Mouse (Mus musculus) embryo, embryonic 10 days (tissue): ENCODE measurements around the gene Cracr2b.
A peak's percentile ranks its signal among the peaks of the same experiment; 100 is the strongest.

Source experiments
- DNase-seq: peaks from one replicate; pipeline ENCODE4 v3.0.0-alpha.2; 2015; ENCODE audit warnings: low spot score

The Cracr2b gene

DNA sequence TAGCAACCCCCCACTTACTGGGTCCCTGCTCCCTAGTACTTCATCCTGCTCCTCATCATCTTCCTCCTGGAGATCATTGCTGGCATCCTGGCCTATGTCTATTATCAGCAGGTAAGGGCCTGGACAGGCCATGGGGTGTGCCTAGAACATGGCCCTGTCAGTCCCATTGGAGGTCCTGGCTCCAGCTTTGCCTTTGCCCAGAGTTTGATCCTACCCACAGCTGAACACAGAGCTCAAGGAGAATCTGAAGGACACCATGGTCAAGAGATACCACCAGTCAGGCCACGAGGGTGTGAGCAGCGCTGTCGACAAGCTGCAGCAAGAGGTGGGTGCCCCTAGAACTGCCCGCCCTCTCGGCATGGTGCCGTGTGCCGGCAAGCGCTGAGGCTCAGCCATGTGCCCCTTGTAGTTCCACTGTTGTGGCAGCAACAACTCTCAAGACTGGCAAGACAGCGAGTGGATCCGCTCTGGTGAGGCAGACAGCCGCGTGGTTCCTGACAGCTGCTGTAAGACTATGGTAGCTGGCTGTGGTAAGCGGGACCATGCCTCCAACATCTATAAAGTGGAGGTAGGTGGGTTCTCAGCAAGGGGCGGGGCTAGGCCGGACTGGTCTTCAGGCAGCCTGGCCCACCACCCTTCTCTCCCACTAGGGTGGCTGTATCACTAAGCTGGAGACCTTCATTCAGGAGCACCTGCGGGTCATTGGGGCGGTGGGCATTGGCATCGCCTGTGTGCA, 9.2 kb downstream of the Cracr2b start:
- DNase-seq: no peak

DNA sequence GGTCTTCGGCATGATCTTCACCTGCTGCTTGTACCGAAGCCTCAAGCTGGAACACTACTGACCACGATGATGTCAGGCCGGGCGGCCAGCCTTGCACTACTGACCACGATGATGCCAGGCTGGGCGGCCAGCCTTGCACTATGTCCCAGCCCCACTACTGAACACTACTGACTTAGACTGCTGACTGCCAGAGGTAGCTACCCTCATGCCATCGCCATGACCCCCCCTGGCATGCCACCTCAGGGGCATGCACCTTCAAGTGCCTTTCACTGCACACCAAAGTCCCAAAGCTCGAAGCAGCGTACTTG, 9.7 kb downstream of the Cracr2b start:
- no peak for DNase-seq

DNA sequence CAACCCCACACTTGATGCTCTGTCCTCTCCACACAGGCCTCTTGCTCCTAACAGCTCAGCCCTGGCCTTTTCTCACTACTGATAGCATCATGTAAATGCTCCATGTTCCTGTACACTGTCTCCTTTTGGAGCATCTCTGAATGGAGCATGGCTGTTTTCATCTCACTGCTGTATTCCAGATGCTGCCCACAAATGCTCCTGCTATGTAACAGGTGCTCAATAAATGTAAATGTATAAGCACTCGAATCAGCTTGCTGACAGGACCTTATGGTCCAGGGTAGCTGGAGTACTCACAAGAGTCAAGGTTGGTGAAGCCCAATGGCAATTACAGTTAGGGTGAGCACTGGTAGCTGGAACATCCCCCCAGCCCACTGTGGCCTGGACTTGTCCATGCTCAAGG, 10.3 kb downstream of the Cracr2b start:
- DNase-seq: no peak

- no peak for DNase-seq
These were observed 11.3 kb downstream of the Cracr2b start for GRCm38 (mm10) chr7:141472226-141472625.

- no peak for DNase-seq
These were observed 11.9 kb downstream of the Cracr2b start for GRCm38 (mm10) chr7:141472763-141473162.

DNA sequence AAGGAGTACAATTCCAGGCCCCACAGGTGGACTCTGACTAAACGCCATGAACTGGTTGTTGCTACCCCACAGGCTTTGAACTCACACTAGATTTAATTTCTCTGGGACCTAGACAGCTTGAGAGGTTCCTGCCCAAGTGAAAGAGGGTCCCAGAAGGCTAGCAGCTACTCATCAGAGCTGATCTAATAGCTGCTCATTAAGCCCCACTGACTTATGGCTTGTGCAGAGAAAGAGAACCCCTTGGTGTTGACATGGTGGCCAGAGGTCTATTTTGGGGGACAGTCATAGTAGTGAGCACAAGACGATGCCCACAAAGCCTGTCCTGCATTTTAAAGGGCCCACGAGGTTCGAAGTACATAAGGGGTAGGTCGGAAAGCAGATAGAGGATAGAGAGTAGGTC, 13.3 kb downstream of the Cracr2b start:
- no peak for DNase-seq

DNA sequence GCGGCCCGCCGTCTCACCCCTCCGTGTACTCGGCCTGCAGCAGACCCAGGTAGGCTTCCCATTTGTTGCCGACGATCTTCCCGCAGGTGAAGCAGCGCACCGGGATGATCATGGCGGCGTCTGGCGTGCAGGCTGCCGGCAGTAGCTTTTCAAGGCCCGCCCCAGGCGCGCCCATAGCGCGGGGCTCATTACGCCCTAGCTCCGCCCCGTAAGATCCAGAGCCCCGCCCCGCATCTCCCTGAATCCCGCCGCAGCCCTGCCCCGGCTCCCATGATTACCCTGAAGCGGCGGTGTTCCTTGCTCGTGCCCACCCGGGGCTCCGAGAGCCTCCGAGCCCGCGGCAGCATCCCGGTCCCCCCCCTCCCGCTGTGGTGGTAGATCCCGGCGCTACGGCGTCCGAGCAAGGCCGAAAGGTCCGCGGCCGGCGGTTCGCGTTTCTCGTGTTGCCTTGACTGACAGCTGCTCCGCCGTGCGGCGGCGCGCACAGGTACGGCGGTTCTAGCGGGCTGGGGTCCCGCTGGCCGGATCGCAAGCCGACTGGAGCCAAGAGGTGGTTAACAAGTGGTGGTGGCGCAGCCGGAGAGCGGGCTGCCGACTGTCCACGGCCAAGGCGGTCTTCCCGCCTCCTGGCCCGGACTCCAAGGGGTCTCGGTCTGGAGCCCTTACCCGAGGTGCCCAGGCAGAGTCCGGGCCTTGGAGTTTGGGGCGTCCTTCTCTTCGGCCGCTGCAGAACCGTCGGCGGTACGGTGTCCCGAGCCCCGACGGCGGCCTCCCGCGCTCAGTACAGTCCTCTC, 14.3 kb downstream of the Cracr2b start, which contains the start of the genes Polr2l and Tspan4:
Gene Polr2l, minus strand, starts transcription at position 122 of the 794 bp plus-strand sequence.
Gene Tspan4, plus strand, starts transcription at position 230 of the 794 bp plus-strand sequence.
- DNase-seq: peak; percentile 88

DNA sequence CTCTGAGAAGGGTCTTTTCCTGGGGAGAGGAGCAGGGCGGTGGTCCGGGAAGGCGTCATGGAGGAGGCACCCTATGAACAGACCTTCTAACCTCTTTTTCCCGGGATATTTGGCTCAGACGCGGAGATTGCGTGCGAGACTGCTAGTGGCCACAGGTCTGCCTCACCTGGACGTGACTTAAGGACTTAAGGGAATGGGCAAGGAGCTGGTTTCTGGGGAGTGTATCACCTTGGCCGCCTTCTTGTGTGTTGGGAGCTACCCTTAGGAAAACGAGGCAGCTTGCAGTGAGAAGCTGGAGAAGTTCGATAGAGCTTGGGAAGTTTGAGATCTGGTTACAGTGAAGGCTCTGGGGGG, 14.9 kb downstream of the Cracr2b start:
- DNase-seq: no peak

- peak; percentile 70 for DNase-seq
These were observed 15.5 kb downstream of the Cracr2b start for GRCm38 (mm10) chr7:141476226-141476980.

DNA sequence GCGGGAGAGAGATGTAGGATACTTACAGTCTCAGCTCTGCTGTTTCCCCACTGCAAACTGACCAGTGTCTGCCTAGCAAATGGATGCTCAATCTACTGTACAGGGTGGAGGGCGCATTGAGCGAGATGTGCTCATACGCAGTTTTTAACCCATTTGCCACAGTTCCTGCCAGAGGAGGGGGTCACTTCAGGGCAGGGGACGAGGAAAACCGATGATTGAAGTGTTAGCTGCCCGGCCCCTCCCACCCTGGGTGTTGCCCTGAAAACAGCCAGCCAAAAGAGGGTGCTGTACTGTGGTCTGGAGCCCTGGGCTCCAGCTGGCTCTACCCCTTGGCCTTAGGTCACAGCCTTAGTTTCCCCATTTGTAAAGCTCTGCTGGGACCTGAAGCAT, 16.1 kb downstream of the Cracr2b start:
- no peak for DNase-seq

- no peak for DNase-seq
These were observed 16.8 kb downstream of the Cracr2b start for GRCm38 (mm10) chr7:141477578-141478269.

DNA sequence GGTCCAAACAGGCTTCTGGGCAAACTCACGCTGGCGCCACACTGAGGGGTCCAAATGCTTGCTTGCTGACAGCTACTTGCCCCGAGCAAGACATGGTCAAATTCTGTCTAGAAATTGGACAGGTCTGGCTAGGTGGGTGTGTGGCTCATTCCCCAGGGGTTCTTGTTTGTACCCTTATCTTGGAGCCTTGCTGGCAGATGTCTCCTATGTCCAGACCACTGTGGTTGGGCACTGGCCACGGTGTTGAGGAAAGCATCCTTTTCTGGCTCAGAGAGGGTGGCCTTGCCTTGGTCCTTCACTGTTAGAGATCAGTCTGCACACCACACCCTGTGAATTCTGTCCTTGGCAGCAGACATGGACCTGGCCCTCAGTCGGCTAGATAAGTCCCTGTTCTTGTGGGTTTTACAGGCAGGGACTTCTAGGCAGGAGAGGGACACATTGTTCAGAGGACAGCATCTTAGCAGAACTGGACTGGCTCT, 17.4 kb downstream of the Cracr2b start:
- no peak for DNase-seq

GRCm38 (mm10) chr7:141480842-141481497, 20.1 kb downstream of the Cracr2b start:
- DNase-seq: peak; percentile 88

GRCm38 (mm10) chr7:141481498-141482401, 20.9 kb downstream of the Cracr2b start:
- DNase-seq: peak; percentile 59

GRCm38 (mm10) chr7:141482531-141483024, 21.7 kb downstream of the Cracr2b start:
- no peak for DNase-seq

DNA sequence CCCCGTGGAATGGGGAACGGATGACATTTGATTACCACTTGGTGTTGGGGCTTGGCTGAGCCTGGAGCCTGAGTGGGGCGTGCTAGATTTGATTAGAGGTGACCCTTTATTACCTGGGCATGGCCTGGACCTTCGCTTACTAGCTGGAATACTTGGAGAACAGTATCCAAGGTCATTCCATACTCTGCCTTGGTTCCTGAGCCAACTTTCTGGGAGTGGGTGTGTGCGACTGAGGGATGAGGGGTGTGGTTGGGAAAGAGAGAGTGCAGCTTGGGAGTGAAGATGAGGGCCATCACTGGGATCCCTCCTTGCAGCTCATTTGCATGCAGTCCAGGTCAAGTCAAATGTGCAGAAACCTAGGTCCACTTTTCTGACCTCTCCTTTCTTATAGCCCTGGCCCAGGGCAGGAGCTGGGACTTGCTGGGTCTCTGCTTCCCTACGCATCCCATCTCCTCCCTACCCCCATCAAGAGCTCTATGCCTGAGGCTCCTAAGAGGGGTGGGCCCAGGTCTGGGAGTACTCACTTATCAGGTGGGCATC, 22.3 kb downstream of the Cracr2b start:
- no peak for DNase-seq

DNA sequence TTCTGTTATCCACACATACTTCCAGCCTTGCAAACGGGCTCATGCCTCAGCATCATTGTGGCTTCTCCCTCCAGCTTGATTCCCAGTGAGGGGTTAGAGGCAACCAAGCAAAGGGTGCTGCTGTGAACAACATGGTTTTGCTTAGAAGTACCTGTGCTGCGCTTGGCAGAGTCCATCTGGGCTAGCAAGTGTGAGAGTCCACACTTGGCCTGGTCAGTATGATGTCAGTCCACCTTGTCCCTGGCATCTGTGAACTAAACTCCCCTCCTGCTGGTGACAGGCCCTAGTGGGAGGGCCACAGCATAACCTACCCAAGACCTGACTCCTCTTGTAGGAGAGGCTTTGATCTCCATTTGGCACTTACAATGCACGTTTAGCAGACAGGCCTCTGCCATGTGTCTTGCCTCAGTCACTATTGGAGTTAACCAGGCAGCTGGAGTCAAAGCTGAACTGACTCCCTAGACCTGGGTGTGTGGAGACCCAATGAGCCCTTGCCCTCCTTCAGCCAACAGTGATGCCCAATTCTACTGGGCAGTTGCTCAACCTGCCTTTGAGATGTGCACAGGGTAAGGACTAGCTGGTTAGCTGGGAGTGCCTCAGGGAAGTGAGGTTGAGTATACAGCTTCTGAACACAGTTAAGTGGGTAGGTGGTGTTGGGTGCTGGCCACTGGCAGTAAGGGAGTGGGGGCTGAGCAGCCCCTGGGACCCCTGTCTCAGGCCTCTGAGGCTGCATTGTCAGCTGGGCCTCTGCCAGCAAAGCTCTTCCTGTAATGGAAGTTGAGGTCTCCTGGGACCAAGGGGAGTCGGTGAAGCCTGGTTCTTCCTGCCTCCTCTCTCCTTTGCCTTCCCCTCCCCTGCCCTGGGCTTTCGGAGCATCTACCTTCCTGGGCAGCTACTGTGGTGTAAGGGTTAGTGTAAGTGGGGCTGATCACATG, 23.6 kb downstream of the Cracr2b start:
- DNase-seq: no peak

- no peak for DNase-seq
These were observed 24.3 kb downstream of the Cracr2b start for GRCm38 (mm10) chr7:141485186-141485585.

GRCm38 (mm10) chr7:141485606-141486005, 24.7 kb downstream of the Cracr2b start:
- DNase-seq: no peak
